Mouse (Mus musculus) ES-Bruce4 (cell line): ENCODE measurements around the gene Olfr1258.

Experiments used
- CTCF ChIP-seq: IDR thresholded peaks from one replicate; pipeline ENCODE4 v1.8.1; 2011; ENCODE audit warnings: low read depth, low read length
- POLR2A ChIP-seq: IDR thresholded peaks from one replicate; pipeline ENCODE4 v1.8.1; 2011; ENCODE audit warnings: low read length; ENCODE audit not compliant: insufficient read depth

DNA sequence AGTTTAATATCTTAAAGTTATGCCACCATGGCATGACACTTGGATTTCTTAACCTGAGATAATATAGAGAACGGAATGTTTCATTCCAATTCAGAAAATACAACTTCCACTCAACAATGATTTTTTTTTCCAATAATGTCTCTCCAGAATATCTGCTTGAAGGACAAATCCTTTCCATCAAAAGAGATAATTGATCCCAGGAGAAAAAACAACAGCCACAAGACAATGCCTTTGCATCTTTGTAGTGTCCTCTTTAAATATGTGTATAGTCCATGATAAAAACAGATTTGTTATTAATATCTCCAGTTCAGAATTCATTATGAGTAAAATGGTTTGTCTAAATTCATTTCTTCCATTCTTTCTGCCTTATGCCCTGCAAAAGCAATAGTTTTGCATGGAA lies 49.0 kb upstream of the Olfr1258 start, which contains the start of gene Olfr1257:
- TF ChIP-seq CTCF, result no peak
- no peak for TF ChIP-seq POLR2A
